In the genomic region with DNA sequence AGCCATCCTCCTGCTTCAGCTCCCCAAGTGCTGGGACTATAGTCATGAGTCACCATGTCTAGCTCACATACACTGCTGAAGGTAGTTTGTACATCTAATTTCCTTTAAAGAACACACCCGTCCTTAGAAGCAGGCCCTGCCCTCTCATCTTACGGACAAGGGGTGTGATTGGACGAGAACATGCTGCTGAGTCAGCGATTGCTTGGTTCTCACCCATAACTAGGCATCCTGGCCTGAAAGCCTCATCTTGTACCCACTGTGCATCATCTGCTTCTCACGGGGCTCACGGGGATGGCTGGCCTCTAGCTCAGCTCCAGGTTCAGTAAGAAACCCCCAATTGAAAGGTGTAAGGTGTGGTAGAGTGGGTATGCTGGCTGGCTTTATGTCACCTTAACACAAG, we compare ENCODE assay signal across 23 mouse cellular contexts.
"Had no signal": no experiment of that assay in that cellular context is flagged by ENCODE, and none has a peak within 500 bp of the region (broad histone marks: within the 10 kb centered on the region; RNA-seq: fewer than 3 reads in every experiment).

No protein-coding gene starts in this region.

- H3K27me3 ChIP-seq: hindbrain, embryonic 13.5 days; hindbrain, embryonic 15.5 days; limb, embryonic 13.5 days; limb, embryonic 15.5 days had no signal

- H3K9ac ChIP-seq: heart, embryonic 12.5 days; hindbrain, embryonic 13.5 days; hindbrain, embryonic 15.5 days; kidney, embryonic 15.5 days; limb, embryonic 13.5 days; limb, embryonic 15.5 days; liver, embryonic 12.5 days had no signal

- H3K36me3 ChIP-seq: heart, embryonic 10.5 days; heart, embryonic 12.5 days; hindbrain, embryonic 13.5 days; hindbrain, embryonic 15.5 days; kidney, embryonic 15.5 days; limb, embryonic 13.5 days; limb, embryonic 15.5 days; liver, embryonic 12.5 days had no signal

- H3K27ac ChIP-seq: heart, embryonic 10.5 days; hindbrain, embryonic 13.5 days; hindbrain, embryonic 15.5 days; hindbrain, postnatal 0 days; kidney, embryonic 15.5 days; kidney, postnatal 0 days; limb, embryonic 13.5 days; limb, embryonic 15.5 days; liver, embryonic 12.5 days had no signal

- H3K4me2 ChIP-seq: heart, embryonic 12.5 days; hindbrain, embryonic 13.5 days; hindbrain, embryonic 15.5 days; kidney, embryonic 15.5 days; limb, embryonic 13.5 days; limb, embryonic 15.5 days; liver, embryonic 12.5 days had no signal

- DNase-seq: gastrocnemius, postnatal 14 days; gastrocnemius, postnatal 36 days; heart, adult 18-20 months; heart, postnatal 14 days; heart, postnatal 36 days; kidney, adult 11 months; kidney, adult 2 months; kidney, adult 9 months; kidney, postnatal 14 days; kidney, postnatal 36 days; layer of hippocampus, adult 9-11 months; layer of hippocampus, postnatal 36 days; left cerebral cortex, postnatal 4 days had no signal

- H3K4me1 ChIP-seq: heart, embryonic 12.5 days; kidney, embryonic 15.5 days; limb, embryonic 15.5 days; liver, embryonic 12.5 days had no signal

- H3K4me3 ChIP-seq: heart, embryonic 10.5 days; heart, embryonic 12.5 days; hindbrain, embryonic 13.5 days; hindbrain, embryonic 15.5 days; kidney, embryonic 15.5 days; limb, embryonic 13.5 days; limb, embryonic 15.5 days; liver, embryonic 12.5 days had no signal

- H3K9me3 ChIP-seq: heart, embryonic 10.5 days; heart, embryonic 12.5 days; hindbrain, embryonic 13.5 days; hindbrain, embryonic 15.5 days; kidney, embryonic 15.5 days; limb, embryonic 13.5 days; limb, embryonic 15.5 days; liver, embryonic 12.5 days had no signal
